Mouse (Mus musculus) stomach, embryonic 14.5 days (tissue): ENCODE measurements around the gene Ly86. TPM values are rescaled to one million over a fixed set of nuclear protein-coding genes. Genes with fewer than 3 reads are reported as not detected.

ENCODE experiments used
- ATAC-seq: fragments of 200-750 bp; cut with Nextera tagmentation; 2 replicates; pipeline ENCODE4 v1.8.0; 2017; ENCODE audit warnings: low read depth, moderate TSS enrichment; ENCODE audit not compliant: insufficient number of reproducible peaks, insufficient read depth, low FRiP score
- H3K27ac ChIP-seq: fragments of 300-500 bp; sonication (generic); 2 replicates; pipeline ENCODE4 v1.5.1; 2014; ENCODE audit warnings: mild to moderate bottlenecking, low read length, moderate library complexity, mixed read lengths
- H3K27me3 ChIP-seq: fragments of 300-500 bp; sonication (generic); 2 replicates; pipeline ENCODE4 v1.6.1; 2014; ENCODE audit warnings: low read length, control low read depth, mixed read lengths; ENCODE audit not compliant: control insufficient read depth, insufficient read depth
- H3K36me3 ChIP-seq: fragments of 300-500 bp; sonication (generic); 2 replicates; pipeline ENCODE4 v1.6.1; 2014; ENCODE audit warnings: mild to moderate bottlenecking, control low read depth, low read length, moderate library complexity, mixed read lengths; ENCODE audit not compliant: control insufficient read depth, insufficient read depth
- H3K4me1 ChIP-seq: fragments of 300-500 bp; sonication (generic); 2 replicates; pipeline ENCODE4 v1.6.1; 2014; ENCODE audit warnings: low read length, control low read depth, mixed read lengths; ENCODE audit not compliant: control insufficient read depth, insufficient read depth
- H3K4me2 ChIP-seq: fragments of 300-500 bp; sonication (generic); replicated peaks from 2 replicates; pipeline ENCODE4 v1.6.1; 2014; ENCODE audit warnings: low read depth, low read length, control low read depth
- H3K4me3 ChIP-seq: fragments of 300-500 bp; sonication (generic); 2 replicates; pipeline ENCODE4 v1.5.1; 2014; ENCODE audit warnings: low read depth, low read length, control low read depth
- H3K9ac ChIP-seq: fragments of 300-500 bp; sonication (generic); replicated peaks from 2 replicates; pipeline ENCODE4 v1.6.1; 2014; ENCODE audit warnings: low read depth, mild to moderate bottlenecking, control low read depth, low read length, moderate library complexity, mixed read lengths
- H3K9me3 ChIP-seq: fragments of 300-500 bp; sonication (generic); 2 replicates; pipeline ENCODE4 v1.6.1; 2016; ENCODE audit warnings: low read depth, low read length, control low read depth; ENCODE audit not compliant: control insufficient read depth
- WGBS: fragments of 180-500 bp; shearing (Covaris S2); extraction: QIAGEN DNeasy Blood & Tissue Kit; methylation state at CpG from one replicate; pipeline ENCODE4 v1.1.7; 2014; 5-methylcytosine and 5-hydroxymethylcytosine counted together
- polyA plus RNA-seq: library from polyadenylated mRNA; unstranded; fragments of >200 nt; fragmentation: Nextera tagmentation; extraction: Ambion mirVana; gene quantifications from 2 replicates; pipeline ENCODE4 v1.2.1, GENCODE M21; 2014

Ly86 gene
- polyA plus RNA-seq, result 13.1 and 14.0 TPM in 2 replicates

- WGBS, result 89% methylated on average over 28 of the region's 28 CpGs
- no peak for ATAC-seq
- H3K27ac ChIP-seq, result no peak within 1 kb of the TSS
Observed at GRCm38 (mm10) chr13:37344909-37345772, at the start of gene Ly86. Gene Ly86, plus strand, starts transcription at chr13:37345208.

GRCm38 (mm10) chr13:37297886-37298285, 47.1 kb upstream of the Ly86 start:
- no peaks in the 10 kb centered on the region for H3K27me3 ChIP-seq
- no peak overlapping the region for H3K4me2 ChIP-seq
- H3K9ac ChIP-seq, result no peak overlapping the region
- ATAC-seq, result no peak
- H3K27ac ChIP-seq, result no peak overlapping the region
- no peak overlapping the region for H3K4me3 ChIP-seq
- no peaks in the 10 kb centered on the region for H3K4me1 ChIP-seq
- H3K36me3 ChIP-seq, result no peaks in the 10 kb centered on the region
- WGBS, result 69% methylated on average over 5 of the region's 5 CpGs
- H3K9me3 ChIP-seq, result no peaks in the 10 kb centered on the region

More at GRCm38 (mm10) chr13:37344909-37345772, at the start of gene Ly86:
- Histone ChIP-seq H3K4me2 (no peak within 1 kb of the TSS), H3K9me3 (no peaks in the 10 kb centered on the region), H3K4me1 (no peaks in the 10 kb centered on the region), H3K36me3 (no peaks in the 10 kb centered on the region), H3K9ac (no peak within 1 kb of the TSS), H3K4me3 (no peak within 1 kb of the TSS), H3K27me3 (no peaks in the 10 kb centered on the region)

- no peaks in the 10 kb centered on the region for H3K9me3 ChIP-seq
- H3K27me3 ChIP-seq, result no peaks in the 10 kb centered on the region
- H3K4me2 ChIP-seq, result no peak overlapping the region
- 33% methylated on average over 1 of the region's 1 CpGs for WGBS
- H3K4me1 ChIP-seq, result no peaks in the 10 kb centered on the region
- ATAC-seq, result no peak
- no peak overlapping the region for H3K9ac ChIP-seq
- H3K4me3 ChIP-seq, result no peak overlapping the region
- H3K27ac ChIP-seq, result no peak overlapping the region
- no peaks in the 10 kb centered on the region for H3K36me3 ChIP-seq
Observed at GRCm38 (mm10) chr13:37298856-37299255, 46.2 kb upstream of the Ly86 start.

- H3K27me3 ChIP-seq, result no peaks in the 10 kb centered on the region
- no peak for ATAC-seq
- no peaks in the 10 kb centered on the region for H3K4me1 ChIP-seq
- no peaks in the 10 kb centered on the region for H3K9me3 ChIP-seq
- no peak overlapping the region for H3K9ac ChIP-seq
- WGBS, result 33% methylated on average over 5 of the region's 5 CpGs
- no peak overlapping the region for H3K4me2 ChIP-seq
- no peaks in the 10 kb centered on the region for H3K36me3 ChIP-seq
- no peak overlapping the region for H3K4me3 ChIP-seq
- no peak overlapping the region for H3K27ac ChIP-seq
Observed at GRCm38 (mm10) chr13:37302877-37303276, 42.1 kb upstream of the Ly86 start.

GRCm38 (mm10) chr13:37308006-37308405, 37.0 kb upstream of the Ly86 start:
- 77% methylated on average over 4 of the region's 4 CpGs for WGBS
- 0 out of 2 replicates have a peak, but pooled peaks cover 8% of the 10 kb centered on the region for H3K4me1 ChIP-seq
- no peaks in the 10 kb centered on the region for H3K9me3 ChIP-seq
- no peak overlapping the region for H3K9ac ChIP-seq
- ATAC-seq, result no peak
- H3K4me2 ChIP-seq, result no peak overlapping the region
- no peaks in the 10 kb centered on the region for H3K36me3 ChIP-seq
- H3K27ac ChIP-seq, result no peak overlapping the region
- no peak overlapping the region for H3K4me3 ChIP-seq
- 0 out of 2 replicates have a peak, but pooled peaks cover 3% of the 10 kb centered on the region for H3K27me3 ChIP-seq

GRCm38 (mm10) chr13:37309296-37309695, 35.7 kb upstream of the Ly86 start:
- Histone ChIP-seq H3K4me3 (no peak overlapping the region), H3K9ac (no peak overlapping the region), H3K36me3 (no peaks in the 10 kb centered on the region), H3K27me3 (0 out of 2 replicates have a peak, but pooled peaks cover 3% of the 10 kb centered on the region), H3K9me3 (no peaks in the 10 kb centered on the region), H3K4me1 (0 out of 2 replicates have a peak, but pooled peaks cover 8% of the 10 kb centered on the region), H3K27ac (no peak overlapping the region), H3K4me2 (no peak overlapping the region)
- whole genome bisulfite sequencing, result 26% methylated on average over 5 of the region's 5 CpGs
- ATAC-seq, result no peak

GRCm38 (mm10) chr13:37310331-37310730, 34.7 kb upstream of the Ly86 start:
- no peak overlapping the region for H3K4me3 ChIP-seq
- H3K27ac ChIP-seq, result no peak overlapping the region
- H3K36me3 ChIP-seq, result no peaks in the 10 kb centered on the region
- 0 out of 2 replicates have a peak, but pooled peaks cover 8% of the 10 kb centered on the region for H3K4me1 ChIP-seq
- no peak overlapping the region for H3K9ac ChIP-seq
- 0 out of 2 replicates have a peak, but pooled peaks cover 3% of the 10 kb centered on the region for H3K27me3 ChIP-seq
- ATAC-seq, result 0 out of 2 replicates have a peak, but pooled peaks have one; percentile 20
- H3K4me2 ChIP-seq, result no peak overlapping the region
- no peaks in the 10 kb centered on the region for H3K9me3 ChIP-seq
- 37% methylated on average over 8 of the region's 8 CpGs for WGBS

- peak overlapping the region; percentile 67 for H3K4me2 ChIP-seq
- H3K4me3 ChIP-seq, result peak overlapping the region; percentile 16; the same call in 1 of the 2 replicates
- WGBS, result 30% methylated on average over 27 of the region's 27 CpGs
- no peaks in the 10 kb centered on the region for H3K9me3 ChIP-seq
- no peak for ATAC-seq
- H3K4me1 ChIP-seq, result 0 out of 2 replicates have a peak, but pooled peaks cover 8% of the 10 kb centered on the region
- 0 out of 2 replicates have a peak, but pooled peaks cover 3% of the 10 kb centered on the region for H3K27me3 ChIP-seq
- H3K27ac ChIP-seq, result no peak overlapping the region
- H3K9ac ChIP-seq, result no peak overlapping the region
- H3K36me3 ChIP-seq, result no peaks in the 10 kb centered on the region
Observed at GRCm38 (mm10) chr13:37311555-37312221, 33.3 kb upstream of the Ly86 start.
